Mouse (Mus musculus) embryonic facial prominence, embryonic 15.5 days (tissue): Measurements from ENCODE around the gene Ets2. TPM values are rescaled to one million over a fixed set of nuclear protein-coding genes. Genes with fewer than 3 reads are reported as not detected.

Source experiments
- ATAC-seq: fragments of 200-750 bp; cut with Nextera tagmentation; 2 replicates; pipeline ENCODE4 v1.8.0; 2017; ENCODE audit warnings: low read depth, moderate TSS enrichment; ENCODE audit not compliant: insufficient number of reproducible peaks, low FRiP score, low TSS enrichment
- H3K27ac ChIP-seq: fragments of 300-500 bp; sonication (generic); replicated peaks from 2 replicates; pipeline ENCODE4 v1.5.1; 2015; ENCODE audit warnings: mild to moderate bottlenecking, inconsistent platforms
- H3K27me3 ChIP-seq: fragments of 300-500 bp; sonication (generic); 2 replicates; pipeline ENCODE4 v1.6.1; 2015; ENCODE audit warnings: inconsistent platforms
- H3K36me3 ChIP-seq: fragments of 300-500 bp; sonication (generic); 2 replicates; pipeline ENCODE4 v1.6.1; 2015; ENCODE audit warnings: mild to moderate bottlenecking, inconsistent platforms
- H3K4me1 ChIP-seq: fragments of 300-500 bp; sonication (generic); 2 replicates; pipeline ENCODE4 v1.6.1; 2015; ENCODE audit warnings: inconsistent platforms
- H3K4me2 ChIP-seq: fragments of 300-500 bp; sonication (generic); replicated peaks from 2 replicates; pipeline ENCODE4 v1.6.1; 2015; ENCODE audit warnings: mild to moderate bottlenecking, inconsistent platforms
- H3K4me3 ChIP-seq: fragments of 300-500 bp; sonication (generic); replicated peaks from 2 replicates; pipeline ENCODE4 v1.5.1; 2015; ENCODE audit warnings: mild to moderate bottlenecking, inconsistent platforms
- H3K9ac ChIP-seq: fragments of 300-500 bp; sonication (generic); 2 replicates; pipeline ENCODE4 v1.6.1; 2015; ENCODE audit warnings: inconsistent platforms
- H3K9me3 ChIP-seq: fragments of 300-500 bp; sonication (generic); replicated peaks from 2 replicates; pipeline ENCODE4 v1.6.1; 2016; ENCODE audit warnings: inconsistent platforms
- WGBS: fragments of 180-500 bp; shearing (Covaris S2); methylation state at CpG from one replicate; pipeline ENCODE4 v1.1.7; 2015; 5-methylcytosine and 5-hydroxymethylcytosine counted together
- polyA plus RNA-seq: library from polyadenylated mRNA; unstranded; fragments of >200 nt; fragmentation: Nextera tagmentation; extraction: Ambion mirVana; gene quantifications from 2 replicates; pipeline ENCODE4 v1.2.1, GENCODE M21; 2015

Ets2 gene
- polyA plus RNA-seq, 1 experiment from 2014 or later: 92.0 TPM

DNA sequence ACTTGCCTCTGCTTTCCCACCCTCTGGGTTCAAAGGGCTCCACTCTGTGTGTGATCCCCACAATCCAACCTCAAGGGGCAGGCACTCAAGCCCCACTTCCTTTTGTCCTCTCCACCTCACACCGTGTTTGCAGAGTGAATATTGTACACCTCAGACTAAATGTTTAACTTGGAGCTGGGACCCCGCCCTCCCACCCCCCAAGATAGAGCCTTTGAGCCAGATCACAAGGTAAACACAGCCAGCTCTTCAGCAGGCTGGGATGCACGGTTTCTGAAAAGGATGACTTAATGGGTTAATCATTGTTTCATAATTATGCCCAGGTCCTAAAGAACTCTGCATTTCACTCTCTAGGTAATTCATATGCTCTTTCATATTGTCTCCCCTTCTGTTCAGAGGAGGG lies 2.2 kb upstream of the Ets2 start:
- H3K27ac ChIP-seq: no peak overlapping the region
- ATAC-seq: no peak

DNA sequence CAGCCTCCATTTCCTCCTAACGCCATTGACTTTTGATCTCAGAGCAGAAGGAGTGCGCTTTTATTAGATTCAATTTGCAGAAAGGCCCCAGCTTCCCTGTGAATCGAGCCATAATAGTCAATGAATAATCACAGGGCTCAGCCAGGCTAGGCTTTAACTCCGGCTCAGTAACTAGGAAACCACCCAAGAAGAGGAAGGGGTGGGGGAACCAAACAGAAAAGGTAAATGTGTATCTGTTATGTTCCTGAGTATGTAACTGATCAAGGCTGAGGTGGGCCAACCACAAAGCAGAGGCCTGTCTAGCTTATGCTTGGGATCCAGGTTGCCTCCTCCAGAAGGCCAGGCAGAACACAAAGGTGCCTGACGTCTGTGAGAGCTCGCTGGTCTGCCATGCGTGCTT lies 1.7 kb upstream of the Ets2 start:
- WGBS: 72% methylated on average over 7 of the region's 7 CpGs
- no peak for ATAC-seq
- H3K27ac ChIP-seq: no peak overlapping the region

More for the DNA sequence above, 2.2 kb upstream of the Ets2 start:
- Histone ChIP-seq H3K4me3 (no peak overlapping the region), H3K9ac (no peak overlapping the region), H3K27me3 (no peaks in the 10 kb centered on the region), H3K4me2 (no peak overlapping the region), H3K36me3 (no peaks in the 10 kb centered on the region), H3K4me1 (peaks cover 13% of the 10 kb centered on the region), H3K9me3 (no peaks in the 10 kb centered on the region)
- 61% methylated on average over 3 of the region's 3 CpGs for WGBS

DNA sequence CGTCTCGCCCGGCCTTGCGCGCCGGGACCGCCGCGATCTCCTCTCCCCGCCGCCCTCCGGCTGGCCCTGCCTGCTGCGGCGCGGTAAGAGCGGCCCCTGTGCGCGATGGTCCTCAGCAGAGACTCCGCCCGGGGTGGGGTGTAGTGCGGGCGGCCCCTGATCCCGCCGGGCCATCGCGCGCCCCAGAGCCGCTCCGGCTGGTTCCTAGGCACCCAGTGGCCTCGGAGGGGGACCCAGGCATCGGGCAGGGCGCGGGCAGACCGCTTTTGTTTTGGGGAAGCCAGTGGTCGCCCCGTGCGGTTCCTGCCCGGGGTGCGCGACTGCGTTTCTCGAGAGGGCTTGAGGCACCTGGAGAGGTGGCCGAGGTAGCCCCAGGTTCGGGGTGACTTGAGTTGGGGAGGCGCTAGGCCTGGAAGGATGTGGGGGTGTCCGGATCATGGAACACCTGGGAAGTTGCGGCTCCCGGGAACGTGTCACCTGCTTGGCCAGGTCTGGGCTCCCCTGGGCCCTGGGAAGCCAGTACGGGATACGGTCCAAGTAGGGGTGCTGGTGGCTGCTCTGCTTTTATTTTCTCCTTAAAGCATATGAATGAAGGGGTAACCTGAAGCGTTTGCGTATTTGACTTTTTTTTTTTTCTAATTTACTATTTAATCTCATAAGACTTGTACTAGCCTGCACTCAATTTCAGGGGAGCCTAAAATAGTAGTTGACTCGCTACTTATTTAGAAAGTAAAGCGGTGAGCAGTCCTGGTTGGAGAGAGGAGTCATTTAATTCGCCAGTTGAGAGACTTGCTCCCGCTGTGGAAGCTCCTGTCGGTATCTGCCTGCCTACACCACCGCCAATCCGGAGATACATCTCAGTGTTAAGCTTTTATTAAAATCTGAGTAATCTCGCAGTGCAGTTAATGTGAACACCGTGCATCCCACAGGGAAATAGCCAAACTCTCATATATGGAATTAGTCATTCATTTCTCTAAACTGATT lies 979 bp downstream of the Ets2 start:
- WGBS: under 1% methylated on average over 62 of the region's 62 CpGs
- peaks cover 33% of the 10 kb centered on the region for H3K4me1 ChIP-seq

More for the DNA sequence above, 1.7 kb upstream of the Ets2 start:
- no peak overlapping the region for H3K4me2 ChIP-seq
- peaks cover 18% of the 10 kb centered on the region for H3K4me1 ChIP-seq
- H3K9ac ChIP-seq: no peak overlapping the region
- H3K9me3 ChIP-seq: no peaks in the 10 kb centered on the region
- no peaks in the 10 kb centered on the region for H3K27me3 ChIP-seq
- H3K36me3 ChIP-seq: no peaks in the 10 kb centered on the region
- H3K4me3 ChIP-seq: no peak overlapping the region

DNA sequence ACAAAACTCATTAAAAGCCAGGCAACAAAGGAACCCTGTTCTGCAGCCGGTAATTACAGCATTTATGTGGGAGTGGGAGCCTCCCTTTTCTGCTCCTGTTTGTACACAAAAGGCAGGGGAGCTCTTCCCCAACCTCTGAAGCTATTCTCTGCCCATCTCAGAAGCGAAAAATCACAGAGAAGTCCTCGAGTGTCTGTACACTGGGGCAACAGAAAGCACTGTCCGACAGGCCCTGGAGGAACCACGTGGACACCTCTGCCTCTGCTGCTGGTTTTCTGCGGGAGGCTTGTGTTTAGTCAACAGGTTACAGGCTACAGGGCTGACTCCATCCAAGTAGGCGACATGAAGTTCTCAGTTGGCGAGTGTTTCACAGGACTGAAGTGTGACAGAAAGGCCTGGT lies 2.1 kb downstream of the Ets2 start:
- Histone ChIP-seq H3K27ac (no peak overlapping the region; the same call in 1 of the 2 replicates), H3K36me3 (peaks cover 12% of the 10 kb centered on the region), H3K27me3 (no peaks in the 10 kb centered on the region), H3K4me1 (peaks cover 44% of the 10 kb centered on the region), H3K9ac (peak overlapping the region; percentile 42), H3K9me3 (no peaks in the 10 kb centered on the region), H3K4me3 (peak overlapping the region; percentile 93), H3K4me2 (peak overlapping the region; percentile 64)
- no peak for ATAC-seq
- WGBS: 20% methylated on average over 8 of the region's 8 CpGs

More for the DNA sequence above, 979 bp downstream of the Ets2 start:
- peak overlapping the region; percentile 98 for H3K9ac ChIP-seq
- no peaks in the 10 kb centered on the region for H3K9me3 ChIP-seq
- H3K27ac ChIP-seq: peak overlapping the region; percentile 98
- H3K4me3 ChIP-seq: peak overlapping the region; percentile 93
- peak overlapping the region; percentile 64 for H3K4me2 ChIP-seq
- H3K36me3 ChIP-seq: peaks cover 9% of the 10 kb centered on the region; the same call in 1 of the 2 replicates
- no peaks in the 10 kb centered on the region for H3K27me3 ChIP-seq
- peak; percentile 87 for ATAC-seq

DNA sequence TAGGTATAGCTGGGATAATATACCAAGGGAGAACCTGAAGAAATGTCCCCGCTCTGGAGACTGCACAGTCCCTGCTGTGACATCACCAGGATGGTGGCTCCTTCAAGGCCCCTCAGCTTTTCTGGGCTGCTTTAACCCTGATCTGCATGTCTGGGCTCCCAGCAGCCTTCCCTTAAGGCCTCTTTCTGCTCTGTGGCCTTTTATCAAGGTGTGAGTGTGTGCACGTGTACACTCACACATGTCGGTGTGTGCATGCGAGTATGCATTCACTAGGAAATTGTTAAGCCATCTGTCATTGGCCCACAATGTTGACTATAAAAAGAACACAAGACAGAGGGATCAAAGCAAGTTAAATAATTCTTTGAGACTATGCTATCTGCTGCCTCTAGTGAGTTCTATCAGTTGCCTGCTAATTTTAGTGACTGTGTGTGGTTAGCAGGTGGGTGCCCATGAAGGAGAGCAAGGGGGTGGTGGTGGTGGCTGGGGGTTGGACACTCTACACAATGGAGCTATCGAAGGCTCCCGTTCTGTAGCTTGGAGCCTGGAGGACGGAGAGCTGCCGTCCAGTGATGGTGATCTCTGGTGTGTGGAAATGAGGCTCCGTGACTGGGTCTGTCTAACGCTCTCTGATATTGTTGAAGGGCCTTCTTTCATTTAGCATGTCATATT lies 2.9 kb downstream of the Ets2 start:
- Histone ChIP-seq H3K36me3 (peaks cover 19% of the 10 kb centered on the region), H3K9ac (0 out of 2 replicates have a peak overlapping the region, but pooled peaks have one; percentile 42), H3K4me2 (peak overlapping the region; percentile 64), H3K27ac (no peak overlapping the region), H3K27me3 (no peaks in the 10 kb centered on the region), H3K4me1 (peaks cover 44% of the 10 kb centered on the region), H3K9me3 (no peaks in the 10 kb centered on the region), H3K4me3 (peak overlapping the region; percentile 93)
- WGBS: 74% methylated on average over 10 of the region's 10 CpGs
- no peak for ATAC-seq

DNA sequence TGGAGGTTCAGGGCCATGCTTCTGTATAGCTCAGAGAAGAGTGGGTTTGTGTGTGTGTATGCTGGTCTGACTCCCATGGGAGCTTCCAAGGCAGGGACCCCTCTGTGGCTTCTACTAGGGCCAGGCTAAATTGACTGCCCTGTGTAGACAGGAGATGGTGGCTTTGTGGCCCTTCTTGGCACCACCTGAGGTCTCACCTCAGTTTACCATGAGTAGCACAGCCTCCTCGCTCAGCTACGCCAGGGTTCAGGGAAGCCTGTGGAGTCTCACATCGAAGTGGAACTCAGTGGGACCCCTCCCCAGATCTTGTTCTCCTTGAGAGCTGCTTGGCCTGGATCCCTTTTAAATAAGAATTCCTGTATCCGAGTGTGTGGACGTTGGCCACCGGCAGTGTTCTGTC lies 3.9 kb downstream of the Ets2 start:
- Histone ChIP-seq H3K36me3 (peaks cover 28% of the 10 kb centered on the region), H3K9ac (no peak overlapping the region), H3K27me3 (no peaks in the 10 kb centered on the region), H3K4me3 (0 out of 2 replicates have a peak overlapping the region, but pooled peaks have one; percentile 93), H3K4me2 (peak overlapping the region; percentile 64; the same call in 1 of the 2 replicates), H3K4me1 (peaks cover 44% of the 10 kb centered on the region), H3K9me3 (no peaks in the 10 kb centered on the region), H3K27ac (no peak overlapping the region)
- ATAC-seq: no peak
- WGBS: 89% methylated on average over 6 of the region's 6 CpGs

DNA sequence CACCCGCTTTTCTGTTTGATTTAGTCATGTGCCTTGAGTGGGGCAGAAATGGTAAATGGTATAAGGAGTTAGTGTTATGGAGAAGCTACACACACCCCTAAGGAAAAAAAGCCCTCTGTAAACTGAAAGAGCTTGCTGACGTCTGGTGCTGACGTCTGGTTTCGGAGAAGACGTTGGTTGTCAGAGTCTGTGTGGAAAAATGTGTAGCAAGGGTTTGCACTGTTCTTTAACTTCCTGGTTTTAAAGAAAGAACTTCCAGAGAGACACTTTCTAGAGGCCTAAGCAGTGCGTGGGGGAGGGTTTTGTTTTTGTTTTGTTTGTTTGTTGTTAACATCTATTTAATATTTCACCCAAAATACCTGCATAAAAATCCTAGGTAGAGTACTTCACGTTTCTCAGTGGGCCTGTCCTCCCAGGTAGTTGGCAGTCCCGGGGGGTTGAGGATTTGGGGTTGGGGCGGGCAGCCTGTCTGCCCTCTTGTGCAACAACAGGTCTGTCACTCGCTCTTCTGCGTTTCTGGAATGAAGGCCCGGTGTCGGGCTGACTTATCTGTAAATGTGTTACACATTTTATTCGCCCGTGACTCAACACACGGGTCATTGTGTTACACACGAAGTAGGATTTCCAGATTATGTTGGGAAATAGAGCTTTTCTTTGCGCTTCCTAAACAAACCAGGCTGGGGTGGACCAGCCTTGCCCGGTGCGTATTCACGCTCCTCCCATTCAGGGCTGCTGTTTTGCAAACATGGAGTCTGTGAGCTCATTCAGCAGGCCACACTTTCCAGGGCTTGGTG lies 6.5 kb downstream of the Ets2 start:
- H3K9me3 ChIP-seq: no peaks in the 10 kb centered on the region
- ATAC-seq: no peak
- 52% methylated on average over 21 of the region's 21 CpGs for WGBS
- H3K4me2 ChIP-seq: peak overlapping the region; percentile 21; the same call in 1 of the 2 replicates
- H3K4me1 ChIP-seq: peaks cover 40% of the 10 kb centered on the region
- H3K27ac ChIP-seq: peak overlapping the region; percentile 72
- 0 out of 2 replicates have a peak overlapping the region, but pooled peaks have one; percentile 8 for H3K4me3 ChIP-seq
- no peak overlapping the region for H3K9ac ChIP-seq
- no peaks in the 10 kb centered on the region for H3K27me3 ChIP-seq
- H3K36me3 ChIP-seq: peaks cover 45% of the 10 kb centered on the region

DNA sequence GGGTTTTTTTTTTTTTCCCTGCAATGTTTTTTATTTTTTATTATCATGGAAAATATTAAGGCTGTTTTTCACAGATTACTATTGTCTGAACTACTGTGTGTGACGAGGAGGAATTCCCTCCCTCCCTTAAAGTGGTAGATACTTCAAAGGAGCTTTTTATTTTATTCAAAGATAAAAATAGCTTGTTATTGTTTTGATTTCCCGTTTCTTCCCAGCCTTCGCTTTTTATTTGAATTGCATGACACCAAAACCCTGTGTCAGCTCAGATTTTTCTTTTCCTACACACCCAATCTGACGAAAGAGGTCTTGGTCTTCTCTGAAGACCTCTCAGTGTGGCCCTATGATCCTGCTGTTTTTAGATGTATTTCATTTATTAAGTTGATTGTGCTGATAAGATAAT lies 7.3 kb downstream of the Ets2 start:
- 65% methylated on average over 4 of the region's 4 CpGs for WGBS
- Histone ChIP-seq H3K4me2 (no peak overlapping the region), H3K4me1 (peaks cover 36% of the 10 kb centered on the region), H3K9me3 (no peaks in the 10 kb centered on the region), H3K9ac (no peak overlapping the region), H3K27ac (0 out of 2 replicates have a peak overlapping the region, but pooled peaks have one; percentile 72), H3K36me3 (peaks cover 52% of the 10 kb centered on the region), H3K27me3 (no peaks in the 10 kb centered on the region), H3K4me3 (no peak overlapping the region)
- ATAC-seq: no peak

DNA sequence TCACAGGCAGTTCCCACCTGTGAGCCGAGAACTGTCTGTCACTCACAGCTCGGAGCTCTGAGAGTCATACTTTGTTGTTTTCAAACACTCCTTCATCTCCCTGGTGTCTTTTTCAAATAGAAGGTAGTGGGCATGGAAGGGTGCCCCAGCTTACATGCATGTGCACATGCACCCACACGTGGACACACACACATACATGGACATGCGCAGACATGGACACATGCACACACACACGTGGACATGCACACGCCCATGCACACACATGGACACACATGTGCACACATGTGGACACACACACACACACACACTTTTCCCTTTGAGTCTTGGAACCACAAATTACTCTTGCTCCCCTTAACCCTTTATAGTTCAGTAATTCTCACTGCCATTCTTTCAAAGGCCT lies 8.3 kb downstream of the Ets2 start:
- H3K27ac ChIP-seq: no peak overlapping the region
- no peak overlapping the region for H3K4me2 ChIP-seq
- H3K4me3 ChIP-seq: no peak overlapping the region
- H3K4me1 ChIP-seq: peaks cover 26% of the 10 kb centered on the region
- no peak overlapping the region for H3K9ac ChIP-seq
- H3K36me3 ChIP-seq: peaks cover 61% of the 10 kb centered on the region
- H3K9me3 ChIP-seq: no peaks in the 10 kb centered on the region
- H3K27me3 ChIP-seq: no peaks in the 10 kb centered on the region
- ATAC-seq: no peak
- 92% methylated on average over 6 of the region's 6 CpGs for WGBS

DNA sequence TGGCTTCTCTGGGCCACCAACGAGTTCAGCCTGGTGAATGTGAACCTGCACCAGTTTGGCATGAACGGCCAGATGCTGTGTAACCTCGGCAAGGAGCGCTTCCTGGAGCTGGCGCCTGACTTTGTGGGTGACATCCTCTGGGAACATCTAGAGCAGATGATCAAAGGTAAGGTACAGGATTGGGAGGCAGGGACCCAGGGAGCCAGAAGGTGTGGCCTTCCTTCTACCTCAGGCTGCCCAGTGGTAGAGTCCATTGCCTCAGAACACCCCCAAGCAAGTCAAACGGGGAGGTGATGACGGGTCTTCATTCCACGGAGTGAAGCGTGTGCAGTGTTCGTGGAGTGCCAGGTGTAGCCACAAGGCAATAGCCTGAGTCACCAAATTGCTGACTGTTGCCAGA lies 10.2 kb downstream of the Ets2 start:
- Histone ChIP-seq H3K4me1 (peaks cover 13% of the 10 kb centered on the region), H3K36me3 (peaks cover 74% of the 10 kb centered on the region), H3K27ac (no peak overlapping the region), H3K4me3 (no peak overlapping the region), H3K27me3 (no peaks in the 10 kb centered on the region), H3K9me3 (no peaks in the 10 kb centered on the region), H3K4me2 (no peak overlapping the region), H3K9ac (no peak overlapping the region)
- ATAC-seq: no peak
- whole genome bisulfite sequencing: 91% methylated on average over 10 of the region's 10 CpGs
